Mouse (Mus musculus): Measurements from ENCODE around the gene Prg2. TPM values are rescaled to one million over a fixed set of nuclear protein-coding genes. Genes with fewer than 3 reads are reported as not detected.

The Prg2 gene
- polyA plus RNA-seq, 1 experiment, result 0.16 TPM

GRCm38 (mm10) chr2:85009212-85009611, 29.0 kb downstream of the Prg2 start:
- TF ChIP-seq POLR2A (IDR thresholded peaks at IDR 0.05; ENCODE audit: low read depth, low read length) (no peak), CTCF (conservative IDR thresholded peaks at IDR 0.05; ENCODE audit: insufficient read depth, insufficient read length, low read depth, low read length) (no peak)
- Histone ChIP-seq H3K27me3 (replicated peaks; ENCODE audit: control insufficient read depth, insufficient read depth, low read length) (no peaks in the 10 kb centered on the region), H3K4me3 (ENCODE audit: insufficient read depth, low read depth, low read length) (no peak overlapping the region), H3K36me3 (ENCODE audit: control insufficient read depth, insufficient read depth, low read length) (no peaks in the 10 kb centered on the region), H3K27ac (ENCODE audit: insufficient read depth, low read depth, low read length) (no peak overlapping the region), H3K4me1 (ENCODE audit: control insufficient read depth, insufficient read depth, low read length) (no peaks in the 10 kb centered on the region)
- 81% methylated on average over 2 of the region's 2 CpGs for WGBS
- DNase-seq, result no peak

DNA sequence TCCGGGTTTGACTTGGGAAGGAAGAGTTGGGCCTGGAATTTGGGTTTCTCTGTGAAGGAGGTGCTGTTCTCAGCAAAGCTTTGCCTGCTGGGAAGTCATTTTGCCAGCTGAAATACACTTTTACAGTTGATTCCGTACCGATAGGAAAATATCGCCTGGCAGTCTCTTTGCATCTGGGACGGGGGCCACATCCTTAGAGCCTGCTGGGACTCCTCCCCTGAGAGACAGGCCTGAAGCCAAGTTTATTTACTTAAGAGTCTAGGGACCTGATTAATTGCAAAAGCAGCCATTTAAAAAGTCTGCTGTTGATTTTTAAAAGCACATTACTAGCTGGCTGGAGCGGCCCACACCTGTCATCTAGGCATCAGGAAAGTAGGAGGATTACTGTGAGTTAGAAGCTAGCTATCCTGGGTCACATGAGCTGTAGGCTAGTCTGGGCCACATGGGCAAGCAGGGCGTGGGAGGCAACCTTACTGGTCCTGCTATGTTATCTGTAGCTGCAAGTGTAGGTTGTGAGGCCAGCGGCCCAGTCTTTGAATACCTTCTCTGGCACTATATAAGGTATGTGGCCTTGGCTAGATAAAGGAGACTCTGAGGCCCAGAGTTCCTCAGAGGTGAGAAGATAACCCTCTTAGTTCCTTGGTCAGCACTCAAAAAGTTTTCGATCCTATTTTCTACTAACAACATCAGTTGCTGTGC, 31.8 kb downstream of the Prg2 start:
- peak; percentile 20 for DNase-seq
- no peaks in the 10 kb centered on the region for H3K27me3 ChIP-seq (replicated peaks; ENCODE audit: control insufficient read depth, insufficient read depth, low read length)
- WGBS, result 55% methylated on average over 9 of the region's 9 CpGs
- no peaks in the 10 kb centered on the region for H3K4me1 ChIP-seq (ENCODE audit: control insufficient read depth, insufficient read depth, low read length)
- H3K4me3 ChIP-seq (ENCODE audit: insufficient read depth, low read depth, low read length), result no peak overlapping the region
- H3K27ac ChIP-seq (ENCODE audit: insufficient read depth, low read depth, low read length), result no peak overlapping the region
- TF ChIP-seq POLR2A (IDR thresholded peaks at IDR 0.05; ENCODE audit: low read depth, low read length) (no peak), CTCF (conservative IDR thresholded peaks at IDR 0.05; ENCODE audit: insufficient read depth, insufficient read length, low read depth, low read length) (no peak)
- no peaks in the 10 kb centered on the region for H3K36me3 ChIP-seq (ENCODE audit: control insufficient read depth, insufficient read depth, low read length)

GRCm38 (mm10) chr2:85012679-85013078, 32.4 kb downstream of the Prg2 start:
- TF ChIP-seq POLR2A (IDR thresholded peaks at IDR 0.05; ENCODE audit: low read depth, low read length), result no peak
- TF ChIP-seq CTCF (conservative IDR thresholded peaks at IDR 0.05; ENCODE audit: insufficient read depth, insufficient read length, low read depth, low read length), result no peak
- Histone ChIP-seq H3K27me3 (replicated peaks; ENCODE audit: control insufficient read depth, insufficient read depth, low read length) (no peaks in the 10 kb centered on the region), H3K4me3 (ENCODE audit: insufficient read depth, low read depth, low read length) (no peak overlapping the region), H3K36me3 (ENCODE audit: control insufficient read depth, insufficient read depth, low read length) (no peaks in the 10 kb centered on the region), H3K4me1 (ENCODE audit: control insufficient read depth, insufficient read depth, low read length) (no peaks in the 10 kb centered on the region), H3K27ac (ENCODE audit: insufficient read depth, low read depth, low read length) (no peak overlapping the region)
- WGBS, result 90% methylated on average over 14 of the region's 14 CpGs
- DNase-seq, result no peak

- Histone ChIP-seq H3K4me3 (ENCODE audit: insufficient read depth, low read depth, low read length) (no peak overlapping the region), H3K36me3 (ENCODE audit: control insufficient read depth, insufficient read depth, low read length) (no peaks in the 10 kb centered on the region), H3K27ac (ENCODE audit: insufficient read depth, low read depth, low read length) (no peak overlapping the region), H3K4me1 (ENCODE audit: control insufficient read depth, insufficient read depth, low read length) (no peaks in the 10 kb centered on the region), H3K27me3 (replicated peaks; ENCODE audit: control insufficient read depth, insufficient read depth, low read length) (no peaks in the 10 kb centered on the region)
- TF ChIP-seq CTCF (conservative IDR thresholded peaks at IDR 0.05; ENCODE audit: insufficient read depth, insufficient read length, low read depth, low read length) (no peak), POLR2A (IDR thresholded peaks at IDR 0.05; ENCODE audit: low read depth, low read length) (no peak)
- no peak for DNase-seq
- WGBS, result 73% methylated on average over 5 of the region's 5 CpGs
Measured at GRCm38 (mm10) chr2:85013826-85014587, 33.7 kb downstream of the Prg2 start.

DNA sequence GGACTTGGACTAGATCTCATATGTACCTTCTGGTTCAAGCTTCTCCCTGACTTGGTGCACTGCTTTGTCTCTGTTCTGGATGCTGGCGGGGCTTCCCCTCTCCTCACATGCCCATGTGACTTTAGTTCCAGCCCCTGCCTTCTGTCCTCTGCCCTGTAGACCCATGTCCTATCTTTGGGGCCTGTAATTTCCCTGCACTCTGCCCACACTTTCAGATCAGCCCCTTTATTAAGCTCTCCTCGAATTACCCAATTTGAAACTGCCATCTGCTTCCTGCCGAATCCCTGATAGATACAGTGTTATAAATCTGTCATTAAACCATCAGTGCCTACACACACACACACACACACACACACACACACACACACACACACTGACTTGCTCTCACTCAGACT, 34.3 kb downstream of the Prg2 start:
- no peak overlapping the region for H3K4me3 ChIP-seq (ENCODE audit: insufficient read depth, low read depth, low read length)
- DNase-seq, result no peak
- no peak overlapping the region for H3K27ac ChIP-seq (ENCODE audit: insufficient read depth, low read depth, low read length)
- 41% methylated on average over 3 of the region's 3 CpGs for WGBS
- no peaks in the 10 kb centered on the region for H3K4me1 ChIP-seq (ENCODE audit: control insufficient read depth, insufficient read depth, low read length)
- TF ChIP-seq CTCF (conservative IDR thresholded peaks at IDR 0.05; ENCODE audit: insufficient read depth, insufficient read length, low read depth, low read length) (no peak), POLR2A (IDR thresholded peaks at IDR 0.05; ENCODE audit: low read depth, low read length) (no peak)
- no peaks in the 10 kb centered on the region for H3K27me3 ChIP-seq (replicated peaks; ENCODE audit: control insufficient read depth, insufficient read depth, low read length)
- H3K36me3 ChIP-seq (ENCODE audit: control insufficient read depth, insufficient read depth, low read length), result no peaks in the 10 kb centered on the region

DNA sequence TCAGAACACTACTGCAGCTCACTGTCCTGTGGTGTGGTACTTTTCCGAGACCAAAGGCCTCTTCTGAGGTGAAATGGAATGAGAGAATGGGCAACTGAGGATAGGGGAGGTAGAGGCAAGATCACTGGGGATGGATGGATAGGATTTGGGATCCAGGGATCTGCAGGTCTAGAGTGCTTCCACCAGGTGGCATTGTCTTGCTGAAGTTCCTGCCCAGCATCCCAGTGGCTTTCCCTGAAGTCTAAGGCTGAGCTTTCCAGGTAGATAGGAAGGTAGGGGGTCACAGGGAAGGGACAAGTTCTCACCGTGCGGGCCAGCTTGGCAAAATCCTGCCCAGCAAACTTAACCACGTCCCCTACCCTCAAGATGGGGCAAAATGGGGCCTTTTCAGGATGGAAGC, 41.8 kb downstream of the Prg2 start:
- WGBS, result 23% methylated on average over 4 of the region's 4 CpGs
- Histone ChIP-seq H3K27me3 (replicated peaks; ENCODE audit: control insufficient read depth, insufficient read depth, low read length) (no peaks in the 10 kb centered on the region), H3K36me3 (ENCODE audit: control insufficient read depth, insufficient read depth, low read length) (no peaks in the 10 kb centered on the region), H3K4me1 (ENCODE audit: control insufficient read depth, insufficient read depth, low read length) (no peaks in the 10 kb centered on the region), H3K27ac (ENCODE audit: insufficient read depth, low read depth, low read length) (no peak overlapping the region), H3K4me3 (ENCODE audit: insufficient read depth, low read depth, low read length) (no peak overlapping the region)
- TF ChIP-seq POLR2A (IDR thresholded peaks at IDR 0.05; ENCODE audit: low read depth, low read length), result no peak
- TF ChIP-seq CTCF (conservative IDR thresholded peaks at IDR 0.05; ENCODE audit: insufficient read depth, insufficient read length, low read depth, low read length), result peak; percentile 88
- peak; percentile 48 for DNase-seq

DNA sequence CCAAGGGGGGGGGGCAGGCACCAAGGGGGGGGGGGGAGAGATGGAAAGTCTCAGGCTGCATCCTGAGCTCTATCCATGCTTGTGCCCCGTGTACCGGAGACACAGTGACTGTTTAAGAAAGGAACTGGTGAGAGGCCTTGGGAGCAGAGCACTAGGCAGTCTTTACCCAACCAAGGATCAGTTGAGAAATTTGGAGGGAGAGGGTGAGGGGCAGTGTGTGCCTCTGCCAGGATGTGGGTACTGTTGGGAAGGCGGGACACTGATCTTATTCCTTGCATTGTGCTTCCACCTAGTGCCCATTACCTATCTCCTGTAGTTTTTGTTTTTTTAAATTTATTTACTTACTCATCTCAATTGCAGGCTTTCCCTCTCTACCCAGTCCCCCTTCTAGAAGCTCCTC, 45.9 kb downstream of the Prg2 start:
- WGBS, result 75% methylated on average over 3 of the region's 3 CpGs
- no peak overlapping the region for H3K27ac ChIP-seq (ENCODE audit: insufficient read depth, low read depth, low read length)
- no peaks in the 10 kb centered on the region for H3K36me3 ChIP-seq (ENCODE audit: control insufficient read depth, insufficient read depth, low read length)
- no peaks in the 10 kb centered on the region for H3K27me3 ChIP-seq (replicated peaks; ENCODE audit: control insufficient read depth, insufficient read depth, low read length)
- H3K4me3 ChIP-seq (ENCODE audit: insufficient read depth, low read depth, low read length), result no peak overlapping the region
- DNase-seq, result no peak
- TF ChIP-seq POLR2A (IDR thresholded peaks at IDR 0.05; ENCODE audit: low read depth, low read length) (no peak), CTCF (conservative IDR thresholded peaks at IDR 0.05; ENCODE audit: insufficient read depth, insufficient read length, low read depth, low read length) (no peak)
- H3K4me1 ChIP-seq (ENCODE audit: control insufficient read depth, insufficient read depth, low read length), result no peaks in the 10 kb centered on the region
